Mouse (Mus musculus) liver, adult 2 months (tissue): ENCODE measurements around the gene Npc2.

Source experiments
- CTCF ChIP-seq: fragments of 200-500 bp; IDR thresholded peaks from 2 replicates; pipeline ENCODE4 v1.5.1; 2011; ENCODE audit warnings: low read depth, low read length, control low read depth
- POLR2A ChIP-seq: fragments of 200-500 bp; IDR thresholded peaks from 2 replicates; pipeline ENCODE4 v1.6.1; 2011; ENCODE audit warnings: low read length, control low read depth; ENCODE audit not compliant: insufficient read depth; ENCODE audit errors: extremely low read depth

- TF ChIP-seq CTCF (no peak), POLR2A (no peak)
Observed at GRCm38 (mm10) chr12:84726986-84727385, 46.0 kb downstream of the Npc2 start.
